ENCODE assay signal across 11 mouse cellular contexts in genomic region chr5:24969241-24969880, GRCm38 (mm10).
A peak's percentile ranks its signal among the peaks of the same experiment; 100 is the strongest.
DNase-seq lines count a peak whose midpoint lies in the region; ATAC-seq and TF ChIP-seq lines count a peak whose summit lies in the region.
"Had no signal": no experiment of that assay in that cellular context is flagged by ENCODE, and none has a peak within 500 bp of the region (broad histone marks: within the 10 kb centered on the region; RNA-seq: fewer than 3 reads in every experiment).

No protein-coding gene starts in this region.

- TF ChIP-seq EP300 in liver, embryonic 14.5 days (IDR thresholded peaks at IDR 0.05; ENCODE audit: low read depth), result no peak
- TF ChIP-seq EP300 in stomach, postnatal 0 days (optimal IDR thresholded peaks at IDR 0.05), result no peak

- no peak for TF ChIP-seq POLR2A in bone marrow, adult 2 months (IDR thresholded peaks at IDR 0.05; ENCODE audit: borderline replicate concordance, control insufficient read depth, low read depth, low read length)

- no peaks in the 10 kb centered on the region for H3K36me3 ChIP-seq in liver, embryonic 14.5 days (replicated peaks; ENCODE audit: control insufficient read depth, insufficient read depth, low read depth)
- no peaks in the 10 kb centered on the region for H3K36me3 ChIP-seq in stomach, postnatal 0 days (ENCODE audit: control insufficient read depth, insufficient read depth, low read length)
- H3K36me3 ChIP-seq in limb, embryonic 10.5 days, result no peaks in the 10 kb centered on the region
- H3K36me3 ChIP-seq in forebrain, postnatal 0 days (ENCODE audit: insufficient read depth), result no peaks in the 10 kb centered on the region
- H3K36me3 ChIP-seq: embryonic facial prominence, embryonic 10.5 days; heart, embryonic 13.5 days; lung, embryonic 15.5 days had no signal

- peaks cover 11% of the 10 kb centered on the region for H3K4me1 ChIP-seq in bone marrow, adult 2 months (ENCODE audit: control insufficient read depth, insufficient read depth, low read length)
- H3K4me1 ChIP-seq in liver, embryonic 14.5 days (replicated peaks; ENCODE audit: control insufficient read depth in 2 of 2, insufficient read depth in 2 of 2, low read length in 1 of 2), result peaks cover 4 to 11% of the 10 kb centered on the region in 2 experiments; a peak in 3 of 4 replicates
- peaks cover 2% of the 10 kb centered on the region for H3K4me1 ChIP-seq in stomach, postnatal 0 days (replicated peaks; ENCODE audit: control insufficient read depth, insufficient read depth)
- H3K4me1 ChIP-seq in limb, embryonic 10.5 days, result 0 out of 2 replicates have a peak, but pooled peaks cover 9% of the 10 kb centered on the region
- H3K4me1 ChIP-seq in forebrain, postnatal 0 days (ENCODE audit: insufficient read depth), result no peaks in the 10 kb centered on the region

- intact Hi-C loops in left cerebral cortex, postnatal 4 days (cut with DNase I), result no loop called here

- H3K4me2 ChIP-seq in liver, embryonic 14.5 days (ENCODE audit: low read depth), result peak overlapping the region; percentile 24
- H3K4me2 ChIP-seq in stomach, postnatal 0 days (replicated peaks; ENCODE audit: low read depth), result no peak overlapping the region
- no peak overlapping the region for H3K4me2 ChIP-seq in forebrain, postnatal 0 days (ENCODE audit: low read depth)
- H3K4me2 ChIP-seq: lung, embryonic 15.5 days had no signal

- H3K27me3 ChIP-seq in liver, embryonic 14.5 days (ENCODE audit: control insufficient read depth, insufficient read depth, low read length), result no peaks in the 10 kb centered on the region; the same call in 1 of the 2 replicates
- no peaks in the 10 kb centered on the region for H3K27me3 ChIP-seq in stomach, postnatal 0 days (ENCODE audit: control insufficient read depth, insufficient read depth, low read length)
- no peaks in the 10 kb centered on the region for H3K27me3 ChIP-seq in limb, embryonic 10.5 days (ENCODE audit: low read depth, poor library complexity, severe bottlenecking)
- no peaks in the 10 kb centered on the region for H3K27me3 ChIP-seq in forebrain, postnatal 0 days (ENCODE audit: insufficient read depth, low read length)
- H3K27me3 ChIP-seq: lung, embryonic 15.5 days had no signal

- peak; percentile 47 for TF ChIP-seq CTCF in layer of hippocampus, adult 2 months (conservative IDR thresholded peaks at IDR 0.05)
- TF ChIP-seq CTCF in bone marrow, adult 2 months (IDR thresholded peaks at IDR 0.05; ENCODE audit: control insufficient read depth, insufficient read depth, low read length), result no peak
- TF ChIP-seq CTCF in liver, embryonic 14.5 days (IDR thresholded peaks at IDR 0.05; ENCODE audit: low read depth), result 0 out of 2 replicates have a peak, but pooled peaks have one; percentile 28
- TF ChIP-seq CTCF in stomach, postnatal 0 days (IDR thresholded peaks at IDR 0.05; ENCODE audit: low read depth), result peak; percentile 20; the same call in 1 of the 2 replicates
- no peak for TF ChIP-seq CTCF in forebrain, postnatal 0 days (IDR thresholded peaks at IDR 0.05; ENCODE audit: low read depth)

- no peak overlapping the region for H3K27ac ChIP-seq in layer of hippocampus, adult 2 months
- H3K27ac ChIP-seq in bone marrow, adult 2 months (ENCODE audit: control insufficient read depth, insufficient read depth, low read depth, low read length, poor library complexity), result peak overlapping the region; percentile 25; the same call in 1 of the 2 replicates
- no peak overlapping the region for H3K27ac ChIP-seq in liver, embryonic 14.5 days
- peak overlapping the region; percentile 56 for H3K27ac ChIP-seq in stomach, postnatal 0 days (replicated peaks)
- H3K27ac ChIP-seq in limb, embryonic 10.5 days, result no peak overlapping the region
- no peak overlapping the region for H3K27ac ChIP-seq in forebrain, postnatal 0 days (ENCODE audit: low read depth, low read length)
- H3K27ac ChIP-seq: embryonic facial prominence, embryonic 10.5 days; heart, embryonic 13.5 days; lung, embryonic 15.5 days had no signal

- no peak overlapping the region for H3K9ac ChIP-seq in liver, embryonic 14.5 days (replicated peaks)
- H3K9ac ChIP-seq in stomach, postnatal 0 days (ENCODE audit: low read length), result no peak overlapping the region
- no peak overlapping the region for H3K9ac ChIP-seq in forebrain, postnatal 0 days
- H3K9ac ChIP-seq: heart, embryonic 13.5 days; lung, embryonic 15.5 days had no signal

- no peak for DNase-seq in layer of hippocampus, adult 2 months (ENCODE audit: low spot score in 2 of 2)
- DNase-seq in layer of hippocampus, adult 9-10 months (ENCODE audit: low spot score), result no peak
- DNase-seq in liver, embryonic 14.5 days (ENCODE audit: low read depth in 3 of 3, low spot score in 3 of 3), result no peak
- DNase-seq in stomach, postnatal 0 days (ENCODE audit: low spot score), result no peak
- DNase-seq in limb, embryonic 10.5 days (ENCODE audit: low spot score), result no peak
- DNase-seq in left cerebral cortex, postnatal 4 days, result no peak
- no peak for DNase-seq in forebrain, postnatal 0 days

- no peaks in the 10 kb centered on the region for H3K9me3 ChIP-seq in liver, embryonic 14.5 days (ENCODE audit: control insufficient read depth, low read length)
- no peaks in the 10 kb centered on the region for H3K9me3 ChIP-seq in stomach, postnatal 0 days (ENCODE audit: control insufficient read depth, low read length)
- no peaks in the 10 kb centered on the region for H3K9me3 ChIP-seq in limb, embryonic 10.5 days (replicated peaks)
- no peaks in the 10 kb centered on the region for H3K9me3 ChIP-seq in forebrain, postnatal 0 days (ENCODE audit: low read length)
- H3K9me3 ChIP-seq: embryonic facial prominence, embryonic 10.5 days; heart, embryonic 13.5 days; lung, embryonic 15.5 days had no signal

- peak; percentile 42; the same call in 1 of the 2 replicates for ATAC-seq in liver, embryonic 14.5 days (ENCODE audit: insufficient read depth)
- ATAC-seq in stomach, postnatal 0 days (ENCODE audit: low FRiP score, low TSS enrichment), result no peak; the same call in 1 of the 2 replicates
- ATAC-seq in forebrain, postnatal 0 days, result no peak

- 50% methylated on average over 11 of the region's 11 CpGs for WGBS in bone marrow, adult 2 months
- 16% methylated on average over 11 of the region's 11 CpGs for WGBS in liver, embryonic 14.5 days (ENCODE audit: insufficient replicate concordance)
- 38% methylated on average over 11 of the region's 11 CpGs for WGBS in stomach, postnatal 0 days
- 84% methylated on average over 11 of the region's 11 CpGs for WGBS in limb, embryonic 10.5 days
- 67% methylated on average over 11 of the region's 11 CpGs for WGBS in forebrain, postnatal 0 days

- no peak overlapping the region for H3K4me3 ChIP-seq in layer of hippocampus, adult 2 months
- H3K4me3 ChIP-seq in bone marrow, adult 2 months (replicated peaks; ENCODE audit: control insufficient read depth, low read depth, low read length), result no peak overlapping the region
- no peak overlapping the region for H3K4me3 ChIP-seq in liver, embryonic 14.5 days (ENCODE audit: insufficient read depth in 1 of 2, low read depth in 2 of 2, low read length in 2 of 2)
- no peak overlapping the region for H3K4me3 ChIP-seq in stomach, postnatal 0 days (ENCODE audit: low read depth, low read length)
- no peak overlapping the region for H3K4me3 ChIP-seq in limb, embryonic 10.5 days
- no peak overlapping the region for H3K4me3 ChIP-seq in forebrain, postnatal 0 days (ENCODE audit: low read depth, low read length)
- H3K4me3 ChIP-seq: embryonic facial prominence, embryonic 10.5 days; heart, embryonic 13.5 days; lung, embryonic 15.5 days had no signal

Comparison
In these comparisons a context has a peak if more than half of its experiments do, and no peak if none do; other contexts are left out.
1. H3K27ac ChIP-seq: peak in bone marrow, adult 2 months (single experiment) and stomach, postnatal 0 days (single experiment); none in layer of hippocampus, adult 2 months (single experiment), liver, embryonic 14.5 days (single experiment), limb, embryonic 10.5 days (single experiment) and forebrain, postnatal 0 days (single experiment).
2. CTCF ChIP-seq: peak in layer of hippocampus, adult 2 months (single experiment), liver, embryonic 14.5 days (single experiment) and stomach, postnatal 0 days (single experiment); none in bone marrow, adult 2 months (single experiment) and forebrain, postnatal 0 days (single experiment).